Mouse (Mus musculus) adrenal gland, adult 18-20 months (tissue): Measurements from ENCODE around the gene Me1. TPM values are rescaled to one million over a fixed set of nuclear protein-coding genes. Genes with fewer than 3 reads are reported as not detected.
"Not testable (repeated sequence)": the region's sequence is repeated elsewhere in the genome, so short reads cannot be mapped to it uniquely, and the experiment has no call there.

Experiments used
- DNase-seq, 2 experiments: peaks; one replicate each; pipeline ENCODE4 v3.0.0; 2021 to 2022; ENCODE audit warnings: low spot score in 2 of 2
- total RNA-seq, 2 experiments: library from RNA; stranded (reverse); gene quantifications; 1 replicate in 1 of 2; 2 replicates in 1 of 2; pipeline ENCODE4 v1.2.3; 2021

Me1 gene
- total RNA-seq, 2 experiments from 2014 or later, result 1,361 to 1,780 TPM

DNA sequence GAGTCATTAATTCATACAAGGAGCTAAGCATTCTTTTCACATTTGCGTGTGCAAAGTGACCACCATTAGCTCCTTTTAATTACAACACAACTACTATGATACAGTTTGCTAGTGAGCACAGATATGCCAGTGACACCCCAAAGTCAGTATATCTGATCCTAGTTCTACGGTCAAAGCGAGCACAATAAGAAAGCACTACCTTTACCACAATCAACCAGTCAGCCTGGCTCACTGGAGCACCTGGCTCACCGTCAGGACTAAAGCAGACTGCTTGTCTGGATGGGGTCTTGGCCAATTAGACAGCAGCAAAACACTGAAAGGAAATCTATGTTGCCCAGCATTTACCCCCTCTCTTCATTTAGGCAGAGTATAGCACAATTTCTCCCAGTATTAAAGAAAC is 83.7 kb downstream of the Me1 start:
- no peak for DNase-seq

DNA sequence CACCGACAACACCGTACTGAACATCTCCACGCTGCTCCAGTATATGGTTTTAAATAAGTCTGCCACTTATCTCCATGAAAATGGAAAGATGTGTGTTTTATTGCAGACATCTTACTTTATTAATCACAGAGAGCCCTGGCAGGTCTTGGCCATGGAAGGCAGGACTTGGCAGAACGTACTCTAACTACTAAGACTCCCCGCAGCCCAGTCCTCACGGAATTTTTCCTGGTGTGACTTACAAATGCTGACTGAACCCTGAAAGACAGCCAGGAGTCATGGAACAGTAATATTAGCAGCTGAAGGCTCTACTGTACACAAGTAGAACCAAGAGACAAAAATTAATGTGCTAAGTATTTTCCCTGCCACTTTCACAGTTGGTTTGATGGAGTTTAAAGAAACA is 90.0 kb downstream of the Me1 start:
- no peak for DNase-seq

DNA sequence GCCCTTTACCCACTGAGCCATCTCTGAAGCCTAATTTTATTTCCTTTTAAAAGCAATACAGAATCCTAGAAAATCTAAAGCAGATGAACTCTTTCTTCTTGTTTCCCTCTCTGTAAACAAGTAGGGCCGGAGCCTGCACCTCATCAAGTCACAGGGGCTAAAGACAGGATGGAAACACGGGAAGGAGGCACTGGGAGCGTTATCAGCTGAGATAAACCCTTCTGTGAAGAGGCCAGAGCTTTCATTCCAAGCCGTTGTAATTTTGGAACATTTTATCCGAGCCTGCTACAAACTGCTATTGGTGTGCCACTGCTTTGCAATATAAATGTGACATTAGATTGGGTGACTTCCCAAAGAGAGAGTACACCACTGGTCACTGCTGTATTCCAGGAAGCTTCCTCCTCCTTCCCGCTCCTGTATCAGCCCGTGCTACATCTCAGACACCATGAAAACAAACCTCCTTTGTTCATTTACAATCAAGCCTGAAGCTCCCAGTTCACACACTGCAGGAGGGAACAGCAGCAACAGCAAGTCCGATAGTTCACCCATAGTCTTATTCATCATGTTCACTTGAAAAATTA is 95.9 kb downstream of the Me1 start:
- peak in 1 of 2 experiments; percentile 3 for DNase-seq

DNA sequence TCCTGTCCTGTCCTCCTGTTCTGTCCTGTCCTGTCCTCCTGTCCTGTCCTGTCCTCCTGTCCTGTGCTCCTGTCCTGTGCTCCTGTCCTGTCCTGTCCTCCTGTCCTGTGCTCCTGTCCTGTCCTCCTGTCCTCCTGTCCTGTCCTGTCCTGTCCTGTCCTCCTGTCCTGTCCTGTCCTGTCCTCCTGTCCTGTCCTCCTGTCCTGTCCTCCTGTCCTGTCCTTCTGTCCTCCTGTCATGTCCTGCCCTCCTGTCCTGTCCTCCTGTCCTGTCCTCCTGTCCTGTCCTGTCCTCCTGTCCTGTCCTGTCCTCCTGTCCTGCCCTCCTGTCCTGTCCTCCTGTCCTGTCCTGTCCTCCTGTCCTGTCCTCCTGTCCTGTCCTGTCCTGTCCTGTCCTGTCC is 98.8 kb downstream of the Me1 start:
- DNase-seq, result not testable (repeated sequence)

DNA sequence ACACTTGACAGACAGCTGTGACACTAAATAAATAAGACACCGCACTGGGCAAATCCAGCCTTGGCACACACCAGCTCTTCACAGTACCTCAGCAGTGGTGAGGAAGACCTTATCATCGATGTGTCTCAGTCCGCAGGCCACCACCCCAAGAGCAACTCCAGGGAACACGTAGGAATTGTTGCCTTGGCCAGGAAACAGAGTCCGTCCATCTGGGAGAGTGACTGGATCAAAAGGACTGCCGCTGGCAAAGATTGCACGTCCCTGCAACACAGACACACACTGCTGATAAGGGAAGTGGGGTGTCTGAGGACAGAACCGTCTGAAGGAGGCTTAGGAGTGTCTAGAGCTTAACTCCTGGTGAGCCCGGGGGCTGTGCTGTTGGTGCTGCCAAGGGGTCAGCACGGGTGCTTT is 101.4 kb downstream of the Me1 start:
- not testable (repeated sequence) for DNase-seq

DNA sequence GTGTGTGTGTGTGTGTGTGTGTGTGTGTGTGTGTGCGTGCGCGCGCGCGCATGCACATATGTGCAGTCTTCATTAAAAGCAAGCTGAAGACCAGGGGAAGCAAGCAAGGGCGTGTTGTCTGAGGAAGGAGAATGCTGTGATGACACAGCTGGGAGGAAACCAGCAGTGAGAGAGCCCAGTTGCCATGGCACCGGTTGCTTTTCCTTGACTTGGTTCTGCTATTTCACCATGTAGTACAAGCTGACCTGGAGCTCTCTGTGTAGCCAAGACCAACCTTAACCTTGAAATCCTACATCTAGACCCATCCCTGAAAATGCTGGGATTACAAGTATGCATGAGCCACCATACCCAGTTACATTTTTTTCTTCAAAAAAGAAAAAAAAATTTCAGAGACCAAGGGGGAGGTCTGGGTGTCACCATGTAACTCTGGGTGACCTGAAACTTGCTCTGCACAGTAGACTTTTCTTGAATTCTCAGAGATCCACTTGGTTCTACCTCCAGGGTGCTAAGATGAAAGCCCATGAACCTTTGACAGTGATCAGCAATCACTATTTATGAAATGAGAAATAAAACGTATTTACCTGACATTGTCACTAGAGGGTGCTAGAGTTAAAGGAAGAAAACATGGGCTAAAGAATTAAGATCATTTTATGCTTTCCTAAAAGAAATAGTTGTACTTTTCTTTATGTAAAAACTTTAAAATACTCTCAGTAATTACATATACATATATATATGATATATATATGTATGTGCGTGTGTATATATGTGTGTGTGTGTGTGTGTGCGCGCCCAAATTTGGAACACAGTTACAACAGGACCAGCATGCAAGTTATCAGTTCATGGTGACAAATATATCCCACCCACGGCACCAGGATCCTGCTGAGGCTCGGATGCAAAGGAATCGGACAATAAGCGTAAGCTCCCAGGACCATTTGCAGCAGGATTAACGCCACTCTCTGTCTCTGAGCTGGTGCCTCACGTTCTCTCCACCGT is 102.8 kb downstream of the Me1 start:
- DNase-seq, result no peak

DNA sequence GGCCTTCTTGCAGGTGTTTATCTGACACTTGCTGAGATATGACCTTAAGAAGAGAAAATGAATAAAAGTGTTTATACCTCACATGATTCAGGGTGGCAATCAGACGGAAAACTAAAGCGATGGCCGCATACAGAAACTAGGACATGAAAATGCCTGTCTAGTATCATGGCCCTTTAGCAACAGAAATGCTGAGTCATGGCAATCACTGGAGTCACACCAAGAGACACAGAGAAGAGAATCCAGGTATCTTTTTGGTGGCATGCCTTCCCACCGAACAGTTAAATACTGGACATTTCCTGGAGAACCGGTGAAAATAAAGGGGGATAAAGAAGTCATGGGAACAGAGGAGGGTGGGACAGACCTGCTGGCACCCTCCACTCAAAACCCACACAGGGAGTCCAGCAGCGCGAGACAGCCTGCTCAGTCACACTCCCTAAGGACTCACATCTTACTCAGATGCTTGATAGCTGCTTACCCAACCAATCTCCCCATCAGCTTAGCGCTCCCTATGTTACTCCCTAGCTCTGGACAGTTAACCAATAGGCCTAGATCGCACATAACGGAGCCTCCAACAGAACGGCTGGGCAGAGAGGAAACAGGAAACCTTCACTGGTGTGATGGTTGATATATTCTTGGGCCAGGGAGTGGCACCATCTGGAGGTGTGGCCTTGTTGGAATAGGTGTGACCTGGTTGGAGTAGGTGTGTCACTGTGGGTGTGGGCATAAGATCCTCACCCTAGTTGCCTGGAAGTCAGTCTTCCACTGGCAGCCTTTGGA is 108.5 kb downstream of the Me1 start:
- DNase-seq, result no peak

DNA sequence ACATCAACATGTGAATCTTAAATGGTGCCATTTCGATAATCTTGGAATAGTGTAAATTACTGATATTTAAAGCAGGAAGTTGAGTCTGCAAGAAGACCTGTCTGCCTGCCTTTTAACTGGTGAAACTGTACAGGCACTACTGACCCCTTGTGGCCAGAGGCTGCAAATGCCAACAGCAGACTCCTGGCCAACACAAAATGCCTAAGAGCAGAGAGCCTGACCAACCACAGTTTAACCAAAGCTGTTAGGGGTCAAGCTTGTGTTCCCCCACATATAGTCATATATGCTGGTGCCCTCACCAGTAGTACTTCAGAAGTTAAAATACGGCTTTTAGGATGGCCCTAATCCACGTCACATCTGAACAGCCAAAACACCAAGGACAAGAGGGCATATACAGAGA is 112.0 kb downstream of the Me1 start:
- DNase-seq, result peak; percentile 53 to 61

DNA sequence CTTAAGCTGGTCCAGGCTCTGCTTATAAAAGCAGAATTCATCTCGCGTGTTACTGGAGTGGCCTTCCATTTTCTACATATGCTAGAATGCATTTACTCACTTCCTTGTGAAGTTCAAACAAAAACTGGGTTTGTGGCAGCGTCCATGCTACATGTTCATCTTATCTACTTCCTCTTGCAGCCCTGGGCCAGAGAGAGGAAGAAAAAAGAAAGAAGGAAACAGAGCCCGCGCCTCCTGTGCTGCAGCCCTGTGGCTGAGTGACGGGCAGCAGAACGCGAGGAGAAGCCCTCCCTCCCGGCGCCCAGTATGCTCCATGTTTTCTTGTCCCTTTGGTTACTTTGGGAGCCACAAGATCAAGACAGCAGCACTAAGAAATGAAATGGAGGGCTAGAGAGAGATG is 116.1 kb downstream of the Me1 start:
- DNase-seq, result no peak

DNA sequence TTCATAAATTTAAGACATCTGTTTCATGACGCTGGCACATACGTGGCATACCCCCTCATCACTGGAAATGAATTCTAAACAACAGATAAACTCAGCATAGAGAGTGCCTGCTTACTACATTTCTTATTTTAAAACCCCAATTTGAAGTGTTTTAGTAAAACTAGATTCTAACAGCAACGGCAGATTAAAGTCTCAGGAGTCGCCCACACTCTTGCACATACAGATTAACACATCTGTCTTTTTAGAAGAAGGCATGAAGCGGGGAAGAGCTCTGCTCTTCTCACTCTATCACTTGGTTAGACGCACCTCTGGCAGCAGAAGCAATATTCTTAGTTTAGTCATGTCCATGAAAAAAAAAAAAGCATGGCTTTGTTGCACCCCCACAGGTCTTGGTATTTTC is 120.6 kb downstream of the Me1 start:
- DNase-seq, result no peak

DNA sequence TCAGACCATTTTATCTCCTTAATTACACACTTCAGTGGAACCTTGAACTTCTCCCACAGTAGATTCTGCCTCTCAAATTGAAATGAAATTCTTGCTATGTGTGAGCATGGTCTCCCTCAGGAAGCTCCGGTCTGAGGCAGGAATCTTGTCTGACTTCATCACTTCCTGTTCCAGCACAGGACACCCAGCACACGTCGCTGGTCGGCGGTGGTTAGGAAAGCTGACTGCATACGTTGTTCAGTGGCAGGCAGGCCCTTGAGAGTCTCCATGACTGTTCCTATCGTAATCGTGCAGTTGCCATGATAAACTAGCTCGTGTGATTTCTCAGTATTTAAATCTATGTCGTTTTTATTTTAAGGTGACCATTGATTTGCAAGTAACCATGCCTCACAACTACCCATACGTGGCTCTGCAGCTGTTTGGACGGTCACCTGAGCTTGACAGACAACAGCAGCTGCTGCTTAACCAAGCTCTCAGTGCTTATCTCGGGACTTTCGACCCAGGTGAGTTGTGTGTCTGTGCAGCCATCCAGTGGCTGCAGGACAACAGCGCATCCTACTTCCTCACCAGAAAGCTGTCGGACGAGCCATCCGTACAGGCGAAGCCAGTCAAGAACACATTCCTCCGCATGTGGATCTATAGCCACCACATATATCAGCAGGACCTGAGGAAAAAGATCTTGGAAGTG is 122.0 kb downstream of the Me1 start:
- no peak for DNase-seq

DNA sequence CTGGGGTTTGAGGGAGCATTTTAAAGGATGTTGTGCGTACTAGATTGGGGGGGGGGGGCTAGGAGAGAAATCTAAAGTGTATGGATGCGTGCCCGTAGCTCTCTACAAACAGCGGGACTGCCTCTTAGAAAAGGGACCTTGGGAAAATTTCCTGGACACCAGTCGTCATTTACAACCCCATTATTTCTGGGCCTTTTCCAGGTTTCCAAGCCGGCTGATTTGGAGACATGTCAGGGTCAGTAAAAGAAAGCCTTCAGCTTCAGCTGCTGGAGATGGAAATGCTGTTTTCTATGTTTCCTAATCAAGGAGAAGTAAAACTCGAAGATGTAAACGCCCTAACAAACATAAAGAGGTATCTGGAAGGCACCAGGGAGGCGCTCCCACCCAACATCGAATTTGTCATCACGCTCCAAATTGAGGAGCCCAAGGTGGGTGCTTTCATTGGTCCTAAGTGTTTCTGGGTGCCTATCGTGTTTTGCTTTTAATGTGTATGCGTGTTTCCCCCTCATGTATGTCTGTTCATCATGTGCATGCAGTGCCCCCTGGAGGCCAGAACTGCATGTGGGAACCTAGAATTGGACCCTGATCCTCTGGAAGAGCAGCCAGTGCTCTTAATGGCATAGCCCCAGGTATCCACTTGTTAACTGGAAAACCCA is 123.0 kb downstream of the Me1 start:
- DNase-seq, result peak; percentile 73 to 75

DNA sequence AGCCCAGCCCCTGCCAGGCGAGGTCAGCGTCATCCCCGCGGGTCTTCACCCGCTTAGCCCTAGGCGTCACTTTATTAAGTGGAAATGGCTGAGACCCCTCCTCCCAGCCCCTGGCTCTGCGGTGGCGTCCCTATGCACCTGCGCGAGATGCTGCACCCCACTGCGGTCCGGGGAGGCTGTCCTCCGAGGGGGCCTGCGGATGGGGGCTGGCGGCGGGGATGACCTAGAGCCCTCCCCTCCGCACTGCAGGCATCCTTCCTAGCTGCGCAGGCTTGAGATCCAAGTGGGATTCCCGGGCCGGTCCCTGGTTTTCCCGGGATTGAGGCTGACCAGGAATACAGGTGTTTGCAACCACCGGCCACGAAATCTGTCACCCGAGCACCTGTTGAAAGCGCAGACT is 123.6 kb downstream of the Me1 start:
- DNase-seq, result peak in 1 of 2 experiments; percentile 46

DNA sequence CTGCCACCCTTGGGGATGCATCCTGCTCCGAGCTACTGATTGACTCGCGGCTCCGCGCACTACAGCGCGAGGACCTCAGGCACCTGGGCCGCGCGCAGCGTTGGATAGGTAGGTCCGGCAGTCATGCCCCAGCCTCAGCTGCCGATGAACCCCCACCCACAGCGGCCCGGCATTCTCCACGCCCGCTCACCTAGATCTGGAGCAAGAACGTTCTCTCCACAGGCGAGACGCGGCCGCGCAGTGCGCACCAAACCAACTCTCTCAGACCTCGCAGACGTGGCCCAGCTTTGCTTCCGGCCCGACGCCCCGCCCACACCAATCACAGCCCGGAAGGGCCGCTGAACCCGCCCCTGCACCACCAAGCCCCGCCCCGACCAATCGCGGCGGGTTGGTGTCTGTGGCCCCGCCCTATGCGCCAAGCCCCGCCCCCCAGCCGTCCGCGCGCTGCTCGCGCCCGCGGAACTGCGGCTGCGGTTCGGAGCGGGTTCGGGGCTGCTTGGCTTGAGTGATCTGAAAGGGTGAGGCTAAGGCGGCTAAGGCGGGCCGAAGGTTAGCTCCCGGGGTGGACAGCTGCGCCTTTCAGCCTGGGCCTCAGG is 124.1 kb downstream of the Me1 start, which contains the start of the genes Pgm3 and Rwdd2a:
Gene Pgm3 (minus strand): TSS at position 303 of the 596 bp plus-strand sequence.
Gene Rwdd2a (plus strand): TSS at position 452 of the 596 bp plus-strand sequence.
- peak; percentile 96 to 97 for DNase-seq

DNA sequence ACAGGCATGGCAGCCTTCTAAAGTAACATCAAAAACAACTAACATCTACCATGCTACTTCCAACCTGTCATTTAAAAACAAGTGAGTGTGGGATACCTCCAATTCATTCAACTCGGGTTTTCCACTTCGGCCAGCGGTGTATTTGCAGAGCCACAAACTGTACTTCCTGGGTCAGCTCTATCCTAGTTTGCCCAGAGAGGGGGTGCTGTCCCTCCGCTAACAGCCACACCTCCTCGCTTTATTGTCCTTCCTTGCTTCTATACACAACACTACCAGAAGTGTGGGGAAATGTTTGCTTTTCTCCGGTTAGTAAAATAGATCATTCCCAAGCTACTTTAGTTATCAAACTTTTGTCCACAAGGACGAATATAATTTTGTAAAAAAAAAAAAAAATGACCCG is 124.8 kb downstream of the Me1 start:
- DNase-seq, result no peak

DNA sequence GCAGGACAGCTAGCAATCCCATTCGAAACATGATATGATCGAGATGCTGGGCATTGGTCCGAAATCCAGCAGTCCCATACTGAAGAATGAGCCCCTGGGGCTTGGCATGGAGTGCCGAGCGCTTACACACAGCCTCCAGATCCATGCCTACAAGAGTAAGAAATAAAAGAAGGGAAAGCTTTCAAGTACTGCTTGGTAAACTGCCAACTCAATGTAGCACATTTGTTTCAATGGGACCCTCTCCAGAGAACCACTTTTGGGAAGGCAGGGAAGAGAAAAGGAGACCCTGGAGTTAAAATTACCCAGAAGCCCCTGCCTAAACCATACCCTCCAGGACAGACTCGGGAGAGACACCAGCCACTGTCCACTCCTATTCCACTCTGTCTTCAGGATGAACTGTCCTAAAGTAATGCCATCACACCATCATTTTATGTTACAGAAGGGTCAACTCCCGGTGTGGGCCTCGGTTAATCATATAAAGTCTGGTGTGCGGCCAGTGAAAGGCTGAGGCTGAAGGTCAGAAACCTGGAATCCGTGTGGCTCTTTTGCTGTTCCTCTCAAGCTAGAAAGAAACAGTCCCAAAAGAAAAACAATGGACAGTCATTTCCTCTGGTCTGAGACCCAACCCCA is 125.4 kb downstream of the Me1 start:
- DNase-seq, result no peak

DNA sequence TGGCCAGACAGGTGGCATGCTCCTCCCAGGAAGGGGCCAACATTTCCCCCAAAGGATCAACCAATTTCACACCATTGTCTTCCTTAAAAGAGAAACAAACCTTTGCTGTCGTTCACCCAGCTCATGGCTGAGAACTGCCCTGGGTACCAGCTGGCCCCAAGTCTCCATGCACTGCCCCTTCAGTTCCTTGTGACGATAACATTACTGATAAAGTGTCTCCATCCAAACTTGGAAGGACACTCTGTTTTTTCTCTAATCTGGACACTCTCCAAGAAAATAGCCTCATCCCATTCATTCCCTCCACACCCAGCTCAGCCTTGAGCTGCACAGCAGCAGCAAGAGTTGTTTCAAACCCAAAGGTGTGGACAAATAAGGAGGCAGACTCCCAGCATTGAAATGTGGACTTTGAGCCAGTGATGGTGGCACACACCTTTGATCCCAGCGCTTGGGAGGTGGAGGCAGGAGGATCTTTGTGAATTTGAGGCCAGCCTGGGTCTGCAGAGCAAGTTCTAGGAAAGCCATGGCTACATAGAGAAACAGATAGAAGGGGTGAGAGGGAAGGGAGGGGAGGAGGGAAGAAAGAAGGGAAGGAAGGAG is 126.3 kb downstream of the Me1 start:
- no peak for DNase-seq

DNA sequence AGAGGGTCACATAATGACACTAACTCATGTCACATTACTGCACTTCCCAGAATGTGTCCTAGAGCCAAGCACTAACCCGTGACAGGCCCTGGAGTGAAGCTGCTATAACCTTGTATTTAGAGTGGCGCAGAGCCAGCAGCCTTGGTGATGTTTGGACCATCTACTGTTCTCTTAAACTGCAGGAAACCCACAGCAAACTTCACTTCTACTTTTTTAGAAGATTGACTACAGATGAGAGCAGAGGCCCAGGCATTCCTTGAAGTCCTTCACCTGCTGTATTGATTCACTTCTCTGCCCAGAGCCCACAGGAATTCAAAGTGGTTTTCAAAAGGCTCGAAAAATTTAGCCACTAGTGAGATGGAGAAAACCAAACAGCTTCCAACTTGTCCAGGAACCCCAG is 135.2 kb downstream of the Me1 start:
- peak in 1 of 2 experiments; percentile 53 for DNase-seq

DNA sequence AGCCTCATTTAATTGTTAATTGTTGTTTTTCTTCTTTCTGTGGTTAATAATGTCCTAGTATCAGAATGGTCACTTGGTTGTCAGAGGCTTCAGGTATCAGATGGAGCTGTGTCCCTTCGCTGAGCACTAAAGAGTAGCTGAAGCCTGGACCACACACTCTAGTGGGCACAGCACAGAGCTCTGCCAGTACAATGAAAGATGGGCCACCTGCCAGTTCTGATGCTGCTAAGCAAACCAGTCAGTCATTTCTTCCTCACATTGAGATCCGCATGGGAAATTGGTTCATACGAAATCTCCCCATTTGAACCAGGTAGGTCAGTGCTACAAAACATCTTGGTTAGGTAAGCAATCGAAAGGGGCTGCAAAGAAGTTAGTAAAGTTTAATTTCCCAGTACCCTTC is 141.1 kb downstream of the Me1 start:
- no peak for DNase-seq
